21 mouse cellular contexts compared by ENCODE assay signal in genomic region chr7:130168296-130168695, GRCm38 (mm10).
DNase-seq lines count a peak whose midpoint lies in the region; ATAC-seq lines count a peak whose summit lies in the region.
"Had no signal": no experiment of that assay in that cellular context is flagged by ENCODE, and none has a peak within 500 bp of the region (broad histone marks: within the 10 kb centered on the region; RNA-seq: fewer than 3 reads in every experiment).

No protein-coding gene starts in this region.

- WGBS in kidney, embryonic 15.5 days: 70% methylated on average over 12 of the region's 12 CpGs
- 41% methylated on average over 12 of the region's 12 CpGs for WGBS in midbrain, embryonic 12.5 days
- WGBS in midbrain, embryonic 10.5 days: 80% methylated on average over 12 of the region's 12 CpGs
- 70% methylated on average over 12 of the region's 12 CpGs for WGBS in embryonic facial prominence, embryonic 14.5 days
- 84% methylated on average over 12 of the region's 12 CpGs for WGBS in limb, embryonic 11.5 days

- no peak overlapping the region for H3K4me3 ChIP-seq in kidney, embryonic 15.5 days (replicated peaks)
- no peak overlapping the region for H3K4me3 ChIP-seq in midbrain, embryonic 12.5 days
- no peak overlapping the region for H3K4me3 ChIP-seq in midbrain, embryonic 10.5 days
- no peak overlapping the region for H3K4me3 ChIP-seq in embryonic facial prominence, embryonic 14.5 days (ENCODE audit: low read depth, low read length)
- no peak overlapping the region for H3K4me3 ChIP-seq in limb, embryonic 11.5 days (ENCODE audit: low read depth, low read length)
- H3K4me3 ChIP-seq: gastrocnemius, adult 2 months; liver, embryonic 13.5 days; megakaryocyte, embryonic 14.5 days had no signal

- peak overlapping the region; percentile 46; the same call in 1 of the 2 replicates for H3K27ac ChIP-seq in kidney, embryonic 15.5 days
- no peak overlapping the region for H3K27ac ChIP-seq in midbrain, embryonic 12.5 days (replicated peaks)
- H3K27ac ChIP-seq in midbrain, embryonic 10.5 days (replicated peaks): no peak overlapping the region
- no peak overlapping the region for H3K27ac ChIP-seq in embryonic facial prominence, embryonic 14.5 days (replicated peaks; ENCODE audit: low read depth, low read length)
- no peak overlapping the region for H3K27ac ChIP-seq in limb, embryonic 11.5 days (replicated peaks; ENCODE audit: low read depth, low read length)
- H3K27ac ChIP-seq: gastrocnemius, adult 2 months; liver, embryonic 13.5 days had no signal

- H3K27me3 ChIP-seq in kidney, embryonic 15.5 days: no peaks in the 10 kb centered on the region
- H3K27me3 ChIP-seq in midbrain, embryonic 12.5 days: peaks cover 32% of the 10 kb centered on the region
- no peaks in the 10 kb centered on the region; the same call in 1 of the 2 replicates for H3K27me3 ChIP-seq in midbrain, embryonic 10.5 days (ENCODE audit: low read depth, poor library complexity, severe bottlenecking)
- H3K27me3 ChIP-seq in embryonic facial prominence, embryonic 14.5 days (replicated peaks; ENCODE audit: control insufficient read depth, insufficient read depth, low read length): no peaks in the 10 kb centered on the region
- H3K27me3 ChIP-seq in limb, embryonic 11.5 days (ENCODE audit: control insufficient read depth, insufficient read depth, low read length): no peaks in the 10 kb centered on the region
- H3K27me3 ChIP-seq: liver, embryonic 13.5 days; megakaryocyte, embryonic 14.5 days had no signal

- no peak; the same call in 1 of the 2 replicates for ATAC-seq in kidney, embryonic 15.5 days (replicated peaks; ENCODE audit: low FRiP score)
- 0 out of 2 replicates have a peak, but pooled peaks have one; percentile 30 for ATAC-seq in midbrain, embryonic 12.5 days (ENCODE audit: low FRiP score, low read depth)
- peak; percentile 53; the same call in 1 of the 2 replicates for ATAC-seq in embryonic facial prominence, embryonic 14.5 days (ENCODE audit: low read depth)
- 0 out of 2 replicates have a peak, but pooled peaks have one; percentile 26 for ATAC-seq in limb, embryonic 11.5 days (ENCODE audit: insufficient number of reproducible peaks, low FRiP score, low TSS enrichment, low read depth)
- ATAC-seq: hindbrain, embryonic 16.5 days; intestine, embryonic 16.5 days had no signal

- H3K4me2 ChIP-seq in kidney, embryonic 15.5 days: no peak overlapping the region
- no peak overlapping the region for H3K4me2 ChIP-seq in midbrain, embryonic 12.5 days (replicated peaks)
- H3K4me2 ChIP-seq in embryonic facial prominence, embryonic 14.5 days (ENCODE audit: low read depth, low read length): no peak overlapping the region
- H3K4me2 ChIP-seq in limb, embryonic 11.5 days (ENCODE audit: low read depth, severe bottlenecking): no peak overlapping the region
- H3K4me2 ChIP-seq: liver, embryonic 13.5 days had no signal

- no peak for DNase-seq in kidney, postnatal 25 days
- no peak for DNase-seq in midbrain, embryonic 10.5 days (ENCODE audit: low spot score)
- DNase-seq in embryonic facial prominence, embryonic 14.5 days (ENCODE audit: low spot score): no peak
- DNase-seq in limb, embryonic 11.5 days (ENCODE audit: low spot score): no peak
- no peak for DNase-seq in cerebellum, adult 9-11 months
- DNase-seq: adrenal gland, adult 2 months; cerebellum, adult 2 months; cerebellum, postnatal 36 days; embryo, embryonic 11 days; gastrocnemius, adult 2 months; heart, postnatal 4 days; kidney, adult 9 months; liver, embryonic 13.5 days; lung, postnatal 10 days; right cerebral cortex, postnatal 25 days; spleen, adult 18-20 months had no signal

- no peaks in the 10 kb centered on the region for H3K9me3 ChIP-seq in kidney, embryonic 15.5 days (replicated peaks)
- no peaks in the 10 kb centered on the region for H3K9me3 ChIP-seq in midbrain, embryonic 12.5 days
- H3K9me3 ChIP-seq in midbrain, embryonic 10.5 days (replicated peaks): no peaks in the 10 kb centered on the region
- H3K9me3 ChIP-seq in embryonic facial prominence, embryonic 14.5 days (ENCODE audit: control insufficient read depth, low read length): no peaks in the 10 kb centered on the region
- no peaks in the 10 kb centered on the region for H3K9me3 ChIP-seq in limb, embryonic 11.5 days (ENCODE audit: control insufficient read depth, low read length)
- H3K9me3 ChIP-seq: liver, embryonic 13.5 days; megakaryocyte, embryonic 14.5 days had no signal

- peaks cover 43% of the 10 kb centered on the region for H3K4me1 ChIP-seq in kidney, embryonic 15.5 days
- peaks cover 23% of the 10 kb centered on the region for H3K4me1 ChIP-seq in midbrain, embryonic 12.5 days
- H3K4me1 ChIP-seq in midbrain, embryonic 10.5 days: peaks cover 57% of the 10 kb centered on the region
- peaks cover 6% of the 10 kb centered on the region; the same call in 1 of the 2 replicates for H3K4me1 ChIP-seq in embryonic facial prominence, embryonic 14.5 days (ENCODE audit: control insufficient read depth, insufficient read depth, low read length)
- peaks cover 8% of the 10 kb centered on the region; the same call in 1 of the 2 replicates for H3K4me1 ChIP-seq in limb, embryonic 11.5 days (ENCODE audit: control insufficient read depth, insufficient read depth, low read length)
- H3K4me1 ChIP-seq: liver, embryonic 13.5 days; megakaryocyte, embryonic 14.5 days had no signal

- H3K9ac ChIP-seq in kidney, embryonic 15.5 days: no peak overlapping the region
- H3K9ac ChIP-seq in midbrain, embryonic 12.5 days (replicated peaks): no peak overlapping the region
- no peak overlapping the region for H3K9ac ChIP-seq in embryonic facial prominence, embryonic 14.5 days (ENCODE audit: low read depth, low read length)
- no peak overlapping the region for H3K9ac ChIP-seq in limb, embryonic 11.5 days (ENCODE audit: low read length)
- H3K9ac ChIP-seq: liver, embryonic 13.5 days had no signal

- H3K36me3 ChIP-seq in kidney, embryonic 15.5 days: peaks cover 78% of the 10 kb centered on the region
- H3K36me3 ChIP-seq in midbrain, embryonic 12.5 days: peaks cover 55% of the 10 kb centered on the region
- peaks cover 88% of the 10 kb centered on the region for H3K36me3 ChIP-seq in midbrain, embryonic 10.5 days
- peaks cover 80% of the 10 kb centered on the region for H3K36me3 ChIP-seq in embryonic facial prominence, embryonic 14.5 days (ENCODE audit: control insufficient read depth, insufficient read depth, low read length)
- no peaks in the 10 kb centered on the region; the same call in 1 of the 2 replicates for H3K36me3 ChIP-seq in limb, embryonic 11.5 days (ENCODE audit: control insufficient read depth, insufficient read depth, low read length)
